Mouse (Mus musculus): ENCODE results near the gene Uhrf1bp1.

Gene Uhrf1bp1

GRCm38 (mm10) chr17:27911371-27911770, 55.1 kb downstream of the Uhrf1bp1 start:
- DNase-seq: peak; percentile 20

- no peak for DNase-seq
Observed at GRCm38 (mm10) chr17:27914742-27915141, 58.5 kb downstream of the Uhrf1bp1 start.

- DNase-seq: no peak
Observed at GRCm38 (mm10) chr17:27916366-27916765, 60.1 kb downstream of the Uhrf1bp1 start.

GRCm38 (mm10) chr17:27920676-27921075, 64.4 kb downstream of the Uhrf1bp1 start:
- DNase-seq: no peak

GRCm38 (mm10) chr17:27922174-27922712, 66.0 kb downstream of the Uhrf1bp1 start:
- DNase-seq: no peak

GRCm38 (mm10) chr17:27925054-27925453, 68.8 kb downstream of the Uhrf1bp1 start:
- DNase-seq: no peak

GRCm38 (mm10) chr17:27925504-27925903, 69.3 kb downstream of the Uhrf1bp1 start:
- no peak for DNase-seq

GRCm38 (mm10) chr17:27930291-27930690, 74.0 kb downstream of the Uhrf1bp1 start:
- DNase-seq: no peak

GRCm38 (mm10) chr17:27931826-27932225, 75.6 kb downstream of the Uhrf1bp1 start:
- DNase-seq: no peak

GRCm38 (mm10) chr17:27934136-27934910, 78.1 kb downstream of the Uhrf1bp1 start:
- no peak for DNase-seq

GRCm38 (mm10) chr17:27935091-27935490, 78.8 kb downstream of the Uhrf1bp1 start:
- no peak for DNase-seq

- DNase-seq: no peak
Observed at GRCm38 (mm10) chr17:27937054-27937615, 80.9 kb downstream of the Uhrf1bp1 start.

- DNase-seq: no peak
Observed at GRCm38 (mm10) chr17:27938121-27938754, 82.0 kb downstream of the Uhrf1bp1 start.

GRCm38 (mm10) chr17:27939028-27939427, 82.8 kb downstream of the Uhrf1bp1 start:
- DNase-seq: no peak

GRCm38 (mm10) chr17:27940352-27940751, 84.1 kb downstream of the Uhrf1bp1 start:
- DNase-seq: no peak

- DNase-seq: no peak
Observed at GRCm38 (mm10) chr17:27941178-27941577, 84.9 kb downstream of the Uhrf1bp1 start.

GRCm38 (mm10) chr17:27941698-27942097, 85.5 kb downstream of the Uhrf1bp1 start:
- DNase-seq: peak; percentile 60

GRCm38 (mm10) chr17:27942131-27942530, 85.9 kb downstream of the Uhrf1bp1 start:
- no peak for DNase-seq

GRCm38 (mm10) chr17:27945546-27946216, 89.4 kb downstream of the Uhrf1bp1 start:
- peak; percentile 96 for DNase-seq

GRCm38 (mm10) chr17:27946371-27946770, 90.1 kb downstream of the Uhrf1bp1 start:
- no peak for DNase-seq

- no peak for DNase-seq
Observed at GRCm38 (mm10) chr17:27947155-27947554, 90.9 kb downstream of the Uhrf1bp1 start.
